Mouse (Mus musculus): Measurements from ENCODE around the gene Rasa3. TPM values are rescaled to one million over a fixed set of nuclear protein-coding genes. Genes with fewer than 3 reads are reported as not detected.

Gene Rasa3
- polyA plus RNA-seq, 1 experiment from 2014 or later, result 43.1 TPM

DNA sequence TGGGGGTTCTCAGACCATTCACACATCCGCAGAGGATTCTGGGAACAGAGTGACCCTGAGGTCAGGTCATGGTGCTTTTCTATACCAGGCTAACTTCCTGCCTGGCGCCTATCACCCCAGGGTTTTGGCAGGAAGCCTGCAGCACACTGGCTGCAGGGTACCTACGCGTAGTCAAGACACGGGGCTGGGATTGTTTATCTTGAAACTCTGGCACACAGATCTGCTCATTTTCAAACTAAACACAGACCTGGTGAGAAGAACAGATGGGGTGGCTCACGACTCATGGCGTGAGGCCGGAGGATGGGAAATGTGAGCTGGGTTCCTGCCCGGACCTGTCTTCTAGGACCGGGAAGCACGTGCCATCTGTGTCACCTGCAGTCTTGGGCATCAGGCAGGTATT lies 52.5 kb downstream of the Rasa3 start:
- 52% methylated on average over 11 of the region's 11 CpGs for WGBS
- H3K4me2 ChIP-seq, result no peak overlapping the region
- H3K27ac ChIP-seq (replicated peaks), result peak overlapping the region; percentile 82
- ATAC-seq (ENCODE audit: low FRiP score, low read depth), result 0 out of 2 replicates have a peak, but pooled peaks have one; percentile 3
- no peaks in the 10 kb centered on the region for H3K27me3 ChIP-seq
- no peak overlapping the region for H3K4me3 ChIP-seq
- H3K36me3 ChIP-seq, result no peaks in the 10 kb centered on the region
- no peak overlapping the region for H3K9ac ChIP-seq
- no peaks in the 10 kb centered on the region for H3K9me3 ChIP-seq
- peaks cover 40% of the 10 kb centered on the region for H3K4me1 ChIP-seq (replicated peaks)

DNA sequence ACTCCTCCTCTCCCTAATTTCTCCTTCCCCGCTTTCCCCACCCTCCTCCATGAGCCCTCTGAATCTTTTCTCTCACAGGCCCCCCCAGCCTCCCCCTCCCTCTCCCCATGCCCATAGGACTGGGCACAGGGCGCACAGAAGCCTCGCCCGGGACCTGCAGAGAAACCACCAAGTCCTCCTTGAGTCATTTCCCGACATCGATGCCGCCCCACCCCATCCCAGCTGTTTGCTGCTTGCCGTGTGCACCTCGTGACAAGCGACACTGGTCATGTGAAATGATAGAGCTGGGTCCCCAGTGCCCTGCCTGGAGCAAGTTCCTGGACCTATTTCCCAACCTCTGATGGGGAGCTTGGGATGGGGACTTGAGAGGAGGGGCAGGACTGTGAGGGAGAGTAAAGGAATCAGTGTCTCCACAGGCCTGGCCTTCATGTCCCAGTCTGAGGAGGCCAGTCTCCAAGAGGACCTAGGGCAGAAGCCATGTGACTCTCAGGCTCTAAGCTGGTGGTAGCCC lies 53.4 kb downstream of the Rasa3 start:
- H3K4me2 ChIP-seq, result peak overlapping the region; percentile 16; the same call in 1 of the 2 replicates
- ATAC-seq (ENCODE audit: low FRiP score, low read depth), result peak; percentile 52
- H3K9ac ChIP-seq, result no peak overlapping the region
- no peak overlapping the region for H3K4me3 ChIP-seq
- H3K27ac ChIP-seq (replicated peaks), result peak overlapping the region; percentile 82
- peaks cover 40% of the 10 kb centered on the region for H3K4me1 ChIP-seq (replicated peaks)
- H3K9me3 ChIP-seq, result no peaks in the 10 kb centered on the region
- H3K27me3 ChIP-seq, result no peaks in the 10 kb centered on the region
- WGBS, result 32% methylated on average over 10 of the region's 10 CpGs
- no peaks in the 10 kb centered on the region for H3K36me3 ChIP-seq

DNA sequence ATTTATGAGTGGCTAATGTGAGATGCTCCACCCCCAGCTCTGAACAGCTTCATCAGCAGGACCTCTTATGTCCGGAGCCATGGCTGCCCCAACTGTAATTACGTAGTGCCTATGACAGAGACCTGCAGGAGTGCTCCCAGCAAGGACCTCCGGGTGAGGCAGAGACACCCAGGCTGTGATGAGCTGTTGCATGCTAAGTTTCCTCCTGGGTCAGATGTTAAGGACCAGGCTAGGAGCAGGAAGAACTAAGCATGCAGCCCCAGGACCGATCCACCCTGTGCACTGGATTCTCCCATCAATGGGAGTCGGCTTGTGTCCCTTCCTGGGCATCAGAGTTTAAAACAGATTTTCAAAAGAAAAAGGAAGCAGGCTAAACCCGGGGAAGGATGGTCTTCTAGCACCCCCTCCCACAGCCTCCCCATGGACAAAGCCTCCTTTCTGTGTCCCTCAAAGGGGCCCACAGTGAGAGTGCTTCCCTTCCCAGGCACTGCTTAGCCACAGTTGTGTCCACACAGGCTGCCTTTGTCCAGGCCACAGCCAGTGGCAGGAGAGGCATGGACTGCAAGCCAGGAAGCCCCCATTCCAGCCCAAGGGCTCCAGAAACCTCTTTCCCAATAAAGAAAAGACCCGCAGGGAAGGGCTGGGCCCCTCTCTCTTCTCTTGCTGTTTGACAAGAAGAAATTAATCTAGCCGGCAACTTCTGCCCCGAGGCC lies 54.2 kb downstream of the Rasa3 start:
- peak; percentile 90 for ATAC-seq (ENCODE audit: low FRiP score, low read depth)
- no peak overlapping the region for H3K9ac ChIP-seq
- 20% methylated on average over 9 of the region's 9 CpGs for WGBS

DNA sequence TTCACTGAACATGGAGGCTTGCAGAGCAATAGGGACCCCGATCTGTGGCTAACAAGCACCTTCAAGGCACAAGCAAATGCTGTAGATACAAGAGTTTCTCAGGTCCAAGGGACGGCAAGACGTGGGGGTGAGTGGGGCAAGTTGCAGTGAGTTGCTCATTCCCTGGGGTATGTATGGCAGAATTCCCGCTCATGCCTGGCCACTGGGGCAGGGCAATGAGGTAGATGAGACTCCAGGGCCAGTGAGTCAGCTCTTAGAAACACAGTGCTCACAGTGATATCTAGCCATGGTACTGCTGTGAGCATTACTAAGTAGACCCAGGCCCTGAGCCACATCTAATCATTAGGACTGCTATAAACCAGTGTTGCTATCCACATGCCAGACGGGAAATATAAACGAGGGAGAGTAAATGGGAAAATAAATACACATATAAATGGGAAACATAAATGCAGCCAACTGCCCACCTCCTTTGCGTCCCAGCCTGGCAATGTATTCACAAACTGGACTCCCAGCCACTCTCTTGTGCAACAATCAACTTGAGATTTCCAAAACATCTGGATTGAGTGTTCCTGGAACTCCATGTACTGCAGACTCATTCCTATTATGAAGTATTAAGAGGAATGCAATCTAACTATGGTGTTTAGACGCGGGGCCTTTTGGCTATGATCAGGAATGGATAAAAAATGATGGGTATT lies 57.0 kb downstream of the Rasa3 start:
- H3K4me2 ChIP-seq, result no peak overlapping the region
- H3K27me3 ChIP-seq, result no peaks in the 10 kb centered on the region
- H3K27ac ChIP-seq (replicated peaks), result no peak overlapping the region
- no peak overlapping the region for H3K9ac ChIP-seq
- no peaks in the 10 kb centered on the region for H3K36me3 ChIP-seq
- 90% methylated on average over 9 of the region's 9 CpGs for WGBS
- H3K9me3 ChIP-seq, result no peaks in the 10 kb centered on the region
- H3K4me3 ChIP-seq, result no peak overlapping the region
- H3K4me1 ChIP-seq (replicated peaks), result peaks cover 34% of the 10 kb centered on the region
- no peak for ATAC-seq (ENCODE audit: low FRiP score, low read depth)

More for the DNA sequence above, 54.2 kb downstream of the Rasa3 start:
- H3K36me3 ChIP-seq, result no peaks in the 10 kb centered on the region
- no peaks in the 10 kb centered on the region for H3K9me3 ChIP-seq
- peaks cover 40% of the 10 kb centered on the region for H3K4me1 ChIP-seq (replicated peaks)
- H3K27ac ChIP-seq (replicated peaks), result peak overlapping the region; percentile 82
- H3K4me2 ChIP-seq, result no peak overlapping the region
- H3K4me3 ChIP-seq, result no peak overlapping the region
- no peaks in the 10 kb centered on the region for H3K27me3 ChIP-seq

DNA sequence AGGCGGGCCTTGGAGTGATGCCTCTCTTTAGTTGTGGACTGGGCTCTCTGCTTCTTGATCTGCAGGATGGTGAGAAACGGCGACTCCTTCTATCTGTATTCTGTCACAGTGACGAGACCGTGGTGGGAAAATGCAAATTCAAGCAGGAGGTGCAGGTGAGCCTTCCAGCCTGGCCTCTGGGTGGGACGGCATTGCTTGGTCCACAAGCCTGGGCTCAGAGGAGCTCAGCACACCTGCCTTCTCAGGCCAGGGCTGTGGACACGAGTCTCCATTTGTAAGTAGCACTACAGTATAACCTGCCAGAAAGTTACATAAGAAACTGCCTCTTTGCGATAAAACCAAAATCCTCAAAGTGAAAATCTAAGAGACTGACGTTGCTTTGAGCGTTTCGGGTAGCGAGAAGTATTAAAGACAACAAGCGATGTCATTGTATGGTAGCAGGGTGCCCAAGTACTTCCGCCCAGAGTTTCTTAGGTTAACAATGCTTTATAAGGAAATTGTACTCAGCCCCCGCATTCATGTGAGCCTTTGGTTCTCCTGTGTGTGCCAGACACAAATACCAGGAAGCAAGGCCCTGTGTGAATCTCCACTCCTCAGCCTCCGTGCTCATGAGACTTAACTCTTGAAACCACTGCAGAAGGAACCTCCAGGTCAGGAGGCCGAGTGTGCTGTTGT lies 60.4 kb downstream of the Rasa3 start:
- H3K27me3 ChIP-seq, result no peaks in the 10 kb centered on the region

DNA sequence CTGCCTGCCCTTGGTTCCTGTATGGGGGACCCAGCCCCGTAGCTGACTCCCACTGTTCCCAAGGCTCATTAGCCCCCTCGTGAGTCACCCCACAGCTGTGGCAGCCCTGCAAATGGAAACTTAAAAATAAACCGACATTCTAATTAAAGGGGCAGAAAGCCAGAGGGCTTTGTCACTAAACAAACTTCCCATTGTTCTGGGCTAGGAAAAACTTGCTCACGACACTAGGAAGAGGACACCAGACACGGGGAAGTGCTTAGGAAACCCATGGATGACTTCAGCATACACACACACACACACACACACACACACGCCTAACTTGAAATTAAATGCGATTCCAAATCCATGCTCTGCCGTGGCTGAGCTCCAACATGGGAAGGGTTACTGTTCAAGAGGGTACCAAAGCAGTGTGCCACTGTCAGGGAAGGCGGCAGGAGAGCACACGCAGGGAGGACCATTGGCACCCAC lies 62.4 kb downstream of the Rasa3 start:
- WGBS, result 43% methylated on average over 10 of the region's 10 CpGs
- H3K27ac ChIP-seq (replicated peaks), result no peak overlapping the region; the same call in 1 of the 2 replicates
- H3K9me3 ChIP-seq, result no peaks in the 10 kb centered on the region
- no peak overlapping the region for H3K9ac ChIP-seq
- H3K4me1 ChIP-seq (replicated peaks), result peaks cover 5% of the 10 kb centered on the region
- H3K27me3 ChIP-seq, result no peaks in the 10 kb centered on the region
- no peak overlapping the region for H3K4me3 ChIP-seq
- no peak overlapping the region for H3K4me2 ChIP-seq
- H3K36me3 ChIP-seq, result peaks cover 14% of the 10 kb centered on the region
- peak; percentile 32; the same call in 1 of the 2 replicates for ATAC-seq (ENCODE audit: low FRiP score, low read depth)

More for the DNA sequence above, 60.4 kb downstream of the Rasa3 start:
- Histone ChIP-seq H3K9me3 (no peaks in the 10 kb centered on the region), H3K9ac (no peak overlapping the region), H3K4me3 (no peak overlapping the region), H3K36me3 (peaks cover 14% of the 10 kb centered on the region), H3K4me2 (no peak overlapping the region), H3K4me1 (replicated peaks) (peaks cover 5% of the 10 kb centered on the region), H3K27ac (replicated peaks) (no peak overlapping the region)
- 89% methylated on average over 17 of the region's 17 CpGs for WGBS
- no peak for ATAC-seq (ENCODE audit: low FRiP score, low read depth)

DNA sequence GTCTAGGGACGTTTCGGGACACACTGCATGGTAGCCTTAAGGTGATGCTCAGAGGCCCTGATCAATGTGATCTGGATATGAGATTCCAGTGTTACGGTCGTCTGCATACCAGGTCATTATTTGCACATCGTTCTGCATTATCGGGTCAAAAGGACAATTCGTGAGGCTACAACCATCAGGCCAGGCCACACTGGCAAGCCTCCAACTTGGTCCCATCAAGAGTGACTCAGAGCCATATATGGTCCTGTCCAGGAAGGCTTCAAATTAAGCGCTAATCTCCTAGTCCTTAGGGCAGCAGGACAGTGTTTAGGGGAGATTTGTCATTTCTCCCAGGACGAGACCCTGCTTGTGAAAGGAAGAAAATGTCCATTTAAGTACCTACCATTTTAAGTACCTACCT lies 63.3 kb downstream of the Rasa3 start:
- WGBS, result 94% methylated on average over 9 of the region's 9 CpGs
- ATAC-seq (ENCODE audit: low FRiP score, low read depth), result no peak
- Histone ChIP-seq H3K36me3 (peaks cover 14% of the 10 kb centered on the region), H3K4me3 (no peak overlapping the region), H3K4me2 (no peak overlapping the region), H3K27me3 (no peaks in the 10 kb centered on the region), H3K27ac (replicated peaks) (no peak overlapping the region), H3K4me1 (replicated peaks) (peaks cover 5% of the 10 kb centered on the region), H3K9me3 (no peaks in the 10 kb centered on the region), H3K9ac (no peak overlapping the region)

DNA sequence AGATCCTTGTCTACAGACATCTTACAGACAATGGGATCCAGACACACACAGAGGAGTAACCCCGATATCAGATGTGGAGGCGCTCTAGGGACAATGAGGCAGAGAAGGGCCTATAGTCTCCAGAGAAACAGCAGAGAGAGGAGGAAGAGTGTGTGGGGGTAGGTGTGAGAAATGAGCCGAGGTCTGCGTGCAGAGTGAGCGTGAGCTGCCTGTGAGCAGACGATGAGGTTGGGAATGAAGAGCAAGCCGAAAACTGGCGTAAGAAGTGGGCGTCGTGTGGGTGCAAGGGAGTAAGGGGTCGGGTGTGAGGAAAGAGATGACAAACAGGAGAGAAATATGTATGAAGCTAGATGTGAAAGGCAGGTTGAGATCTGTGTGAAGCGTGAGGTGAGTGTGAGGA lies 65.7 kb downstream of the Rasa3 start:
- Histone ChIP-seq H3K4me2 (no peak overlapping the region), H3K9ac (no peak overlapping the region), H3K4me3 (no peak overlapping the region), H3K36me3 (peaks cover 14% of the 10 kb centered on the region), H3K9me3 (no peaks in the 10 kb centered on the region), H3K27ac (replicated peaks) (no peak overlapping the region), H3K27me3 (no peaks in the 10 kb centered on the region), H3K4me1 (replicated peaks) (peaks cover 5% of the 10 kb centered on the region)
- no peak for ATAC-seq (ENCODE audit: low FRiP score, low read depth)
- 91% methylated on average over 12 of the region's 12 CpGs for WGBS

DNA sequence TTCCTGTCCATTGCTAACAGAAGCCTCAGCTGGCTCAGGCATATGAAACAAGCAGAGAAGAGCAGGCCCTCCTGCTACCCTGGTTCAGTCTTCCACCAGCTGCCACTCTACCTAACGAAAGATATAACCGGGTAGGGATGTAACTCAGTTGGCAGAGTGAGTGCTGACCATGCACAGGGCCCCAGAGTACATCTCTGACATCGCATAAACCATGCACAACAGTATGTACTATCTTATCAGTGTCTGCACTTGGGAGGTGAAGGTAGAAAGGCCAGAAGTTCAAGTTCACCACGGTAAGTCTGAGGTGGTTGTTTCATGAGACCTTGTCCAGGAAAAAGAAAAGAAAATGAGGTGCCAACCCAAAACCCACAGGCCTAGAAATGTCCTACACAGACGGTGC lies 67.4 kb downstream of the Rasa3 start:
- 90% methylated on average over 5 of the region's 5 CpGs for WGBS
- no peak for ATAC-seq (ENCODE audit: low FRiP score, low read depth)
- Histone ChIP-seq H3K4me1 (replicated peaks) (peaks cover 5% of the 10 kb centered on the region), H3K4me2 (no peak overlapping the region), H3K9me3 (no peaks in the 10 kb centered on the region), H3K27ac (replicated peaks) (no peak overlapping the region), H3K27me3 (no peaks in the 10 kb centered on the region), H3K4me3 (no peak overlapping the region), H3K9ac (no peak overlapping the region), H3K36me3 (peaks cover 14% of the 10 kb centered on the region)

DNA sequence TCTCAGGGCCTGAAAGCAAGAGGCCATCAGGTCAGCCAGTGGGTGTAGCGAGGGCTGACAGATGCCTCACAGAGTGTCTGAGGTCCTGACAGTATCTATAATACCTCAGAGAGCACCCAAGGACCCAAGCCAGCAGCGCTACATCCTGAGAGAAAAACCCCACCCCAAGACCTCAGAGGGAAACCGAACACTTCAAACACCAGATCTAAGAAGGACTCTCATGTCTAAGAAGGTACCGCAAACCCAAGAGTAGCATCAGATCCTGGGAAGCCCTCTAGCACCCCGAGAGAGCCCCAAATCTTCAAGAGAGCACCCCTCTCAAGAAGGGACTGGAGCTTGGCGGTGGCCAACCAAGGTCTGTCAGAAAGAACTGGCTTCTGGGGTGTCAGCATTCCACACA lies 68.5 kb downstream of the Rasa3 start:
- no peak overlapping the region for H3K4me3 ChIP-seq
- no peaks in the 10 kb centered on the region for H3K27me3 ChIP-seq
- WGBS, result 91% methylated on average over 6 of the region's 6 CpGs
- H3K9me3 ChIP-seq, result no peaks in the 10 kb centered on the region
- no peak overlapping the region for H3K4me2 ChIP-seq
- no peak overlapping the region for H3K9ac ChIP-seq
- no peak for ATAC-seq (ENCODE audit: low FRiP score, low read depth)
- peaks cover 14% of the 10 kb centered on the region for H3K36me3 ChIP-seq
- no peaks in the 10 kb centered on the region for H3K4me1 ChIP-seq (replicated peaks)
- H3K27ac ChIP-seq (replicated peaks), result no peak overlapping the region

DNA sequence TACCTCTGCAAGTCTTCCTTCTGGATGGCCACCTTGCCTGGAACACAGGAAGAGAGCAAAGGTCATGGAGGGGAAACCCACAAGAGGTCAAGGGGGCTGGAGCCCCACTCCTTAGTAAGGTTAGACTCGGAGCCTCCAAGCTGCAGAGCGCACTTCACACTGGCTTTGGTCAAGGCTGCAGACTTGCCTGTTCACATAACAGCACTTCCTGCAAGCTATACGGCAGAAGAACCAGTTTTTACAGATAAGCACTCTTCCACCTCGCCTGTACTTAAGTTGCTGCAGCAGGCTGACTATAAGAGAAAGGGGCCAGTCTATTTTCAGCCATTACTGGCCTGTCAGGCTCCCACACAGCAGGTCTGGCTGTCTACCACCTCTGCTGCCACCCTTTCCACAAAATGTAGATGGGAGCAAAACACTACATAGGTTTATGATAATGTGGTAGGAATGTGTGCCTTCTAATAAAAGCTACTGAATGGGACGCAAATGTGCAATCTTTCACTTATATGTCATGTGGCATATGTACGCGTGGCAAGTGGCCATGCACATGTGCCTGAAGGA lies 71.4 kb downstream of the Rasa3 start:
- no peaks in the 10 kb centered on the region for H3K9me3 ChIP-seq
- H3K4me3 ChIP-seq, result no peak overlapping the region
- no peak overlapping the region for H3K27ac ChIP-seq (replicated peaks)
- no peak overlapping the region for H3K4me2 ChIP-seq
- no peaks in the 10 kb centered on the region for H3K4me1 ChIP-seq (replicated peaks)
- WGBS, result 87% methylated on average over 7 of the region's 7 CpGs
- no peaks in the 10 kb centered on the region for H3K36me3 ChIP-seq
- no peaks in the 10 kb centered on the region for H3K27me3 ChIP-seq
- ATAC-seq (ENCODE audit: low FRiP score, low read depth), result no peak
- no peak overlapping the region for H3K9ac ChIP-seq
